Mouse (Mus musculus) lung, postnatal 0 days (tissue): ENCODE measurements around the gene Tmem43.

Source experiments
- CTCF ChIP-seq: IDR thresholded peaks from 2 replicates; pipeline ENCODE4 v1.5.1; 2016; ENCODE audit warnings: antibody characterized with exemption, mild to moderate bottlenecking
- EP300 ChIP-seq: IDR thresholded peaks from 2 replicates; pipeline ENCODE4 v1.6.1; 2016; ENCODE audit warnings: antibody characterized with exemption, mild to moderate bottlenecking, control low read depth

GRCm38 (mm10) chr6:91527227-91527860 is 53.8 kb downstream of the Tmem43 start:
- TF ChIP-seq EP300 (no peak), CTCF (peak; percentile 78)
